Mouse (Mus musculus) frontal cortex, postnatal 10 days (tissue): ENCODE data around the gene Tmem167.
"Not testable (repeated sequence)": the region's sequence is repeated elsewhere in the genome, so short reads cannot be mapped to it uniquely, and the experiment has no call there.

Experiments
- DNase-seq, 2 experiments: peaks; one replicate each; pipeline ENCODE4 v3.0.0; 2022; ENCODE audit warnings: low spot score in 2 of 2, mixed read lengths in 1 of 2

Gene Tmem167

GRCm38 (mm10) chr13:90088962-90089824 is at the start of gene Tmem167, which contains the start of gene Xrcc4:
Gene Tmem167 (plus strand): TSS chr13:90089123.
Gene Xrcc4 (minus strand): TSS chr13:90089608.
- DNase-seq, result peak; percentile 96 to 98

GRCm38 (mm10) chr13:90039613-90040012 is 49.3 kb upstream of the Tmem167 start:
- DNase-seq, result no peak

GRCm38 (mm10) chr13:90051735-90052134 is 37.2 kb upstream of the Tmem167 start:
- no peak for DNase-seq

- no peak for DNase-seq
Observed at GRCm38 (mm10) chr13:90052408-90052807, 36.5 kb upstream of the Tmem167 start.

GRCm38 (mm10) chr13:90061877-90062276 is 27.0 kb upstream of the Tmem167 start:
- DNase-seq, result no peak

- no peak for DNase-seq
Observed at GRCm38 (mm10) chr13:90089825-90090183, 881 bp downstream of the Tmem167 start.

GRCm38 (mm10) chr13:90101514-90101913 is 12.6 kb downstream of the Tmem167 start:
- no peak for DNase-seq

GRCm38 (mm10) chr13:90106139-90106538 is 17.2 kb downstream of the Tmem167 start:
- no peak for DNase-seq

GRCm38 (mm10) chr13:90108746-90109145 is 19.8 kb downstream of the Tmem167 start:
- DNase-seq, result not testable (repeated sequence)

- no peak for DNase-seq
Observed at GRCm38 (mm10) chr13:90111681-90112080, 22.8 kb downstream of the Tmem167 start.

GRCm38 (mm10) chr13:90136156-90136910 is 47.4 kb downstream of the Tmem167 start:
- DNase-seq, result peak; percentile 44 to 49

- no peak for DNase-seq
Observed at GRCm38 (mm10) chr13:90141681-90142080, 52.8 kb downstream of the Tmem167 start.

- no peak for DNase-seq
Observed at GRCm38 (mm10) chr13:90143245-90143644, 54.3 kb downstream of the Tmem167 start.

GRCm38 (mm10) chr13:90151881-90152280 is 63.0 kb downstream of the Tmem167 start:
- no peak for DNase-seq

- peak; percentile 19 to 36 for DNase-seq
Observed at GRCm38 (mm10) chr13:90152536-90153273, 63.8 kb downstream of the Tmem167 start.

- no peak for DNase-seq
Observed at GRCm38 (mm10) chr13:90164147-90164546, 75.2 kb downstream of the Tmem167 start.

- DNase-seq, result no peak
Observed at GRCm38 (mm10) chr13:90167044-90167443, 78.1 kb downstream of the Tmem167 start.

GRCm38 (mm10) chr13:90170100-90170781 is 81.3 kb downstream of the Tmem167 start:
- no peak for DNase-seq

- DNase-seq, result no peak
Observed at GRCm38 (mm10) chr13:90170782-90171179, 81.9 kb downstream of the Tmem167 start.

- no peak for DNase-seq
Observed at GRCm38 (mm10) chr13:90171390-90171789, 82.5 kb downstream of the Tmem167 start.

GRCm38 (mm10) chr13:90175662-90176061 is 86.7 kb downstream of the Tmem167 start:
- no peak for DNase-seq
